In genomic region chr4:77534553-77534952, GRCm38 (mm10) we compare ENCODE assay signal across 30 mouse cellular contexts.
DNase-seq lines count a peak whose midpoint lies in the region; ATAC-seq and TF ChIP-seq lines count a peak whose summit lies in the region.
"Had no signal": no experiment of that assay in that cellular context is flagged by ENCODE, and none has a peak within 500 bp of the region (broad histone marks: within the 10 kb centered on the region; RNA-seq: fewer than 3 reads in every experiment).

No protein-coding gene starts in this region.

- DNase-seq in cerebellum, postnatal 14 days: peak; percentile 7 to 33
- no peak for DNase-seq in cerebellum, adult 2 months
- DNase-seq in hindbrain, postnatal 0 days (ENCODE audit: low spot score): peak; percentile 28
- DNase-seq in right cerebral cortex, adult 18-20 months: peak; percentile 13
- DNase-seq in right cerebral cortex, postnatal 10 days (ENCODE audit: low spot score in 2 of 2): no peak
- DNase-seq in retina, postnatal 1 day: peak; percentile 17
- no peak for DNase-seq in yolk sac, embryonic 10.5 days (ENCODE audit: low spot score)
- DNase-seq: adrenal gland, postnatal 10 days; cerebellum, adult 18-20 months; cerebellum, postnatal 36 days; gastrocnemius, postnatal 10 days; heart, postnatal 10 days; kidney, adult 8-10 months; kidney, postnatal 4 days; layer of hippocampus, adult 9-11 months; left cerebral cortex, postnatal 4 days; liver, postnatal 0 days; lung, postnatal 4 days had no signal

- H3K4me1 ChIP-seq in cerebellum, adult 2 months (ENCODE audit: control insufficient read depth, insufficient read depth, low read length): no peaks in the 10 kb centered on the region
- H3K4me1 ChIP-seq in hindbrain, postnatal 0 days (ENCODE audit: insufficient read depth, low read length): no peaks in the 10 kb centered on the region
- no peaks in the 10 kb centered on the region for H3K4me1 ChIP-seq in hindbrain, embryonic 12.5 days
- H3K4me1 ChIP-seq: heart, embryonic 13.5 days; hindbrain, embryonic 10.5 days; intestine, embryonic 15.5 days; liver, embryonic 12.5 days; megakaryocyte, embryonic 14.5 days; stomach, embryonic 15.5 days had no signal

- no peak overlapping the region for H3K4me3 ChIP-seq in cerebellum, adult 2 months (replicated peaks; ENCODE audit: insufficient read depth, low read depth, low read length)
- H3K4me3 ChIP-seq in hindbrain, postnatal 0 days (ENCODE audit: low read length): no peak overlapping the region
- H3K4me3 ChIP-seq in hindbrain, embryonic 12.5 days: no peak overlapping the region
- H3K4me3 ChIP-seq: heart, embryonic 13.5 days; hindbrain, embryonic 10.5 days; intestine, embryonic 15.5 days; liver, embryonic 12.5 days; megakaryocyte, embryonic 14.5 days; midbrain, embryonic 13.5 days; stomach, embryonic 15.5 days had no signal

- H3K27ac ChIP-seq in cerebellum, adult 2 months (ENCODE audit: insufficient read depth, low read length): no peak overlapping the region
- no peak overlapping the region for H3K27ac ChIP-seq in hindbrain, postnatal 0 days
- H3K27ac ChIP-seq in hindbrain, embryonic 12.5 days: no peak overlapping the region
- H3K27ac ChIP-seq: heart, embryonic 13.5 days; hindbrain, embryonic 10.5 days; intestine, embryonic 15.5 days; kidney, postnatal 0 days; liver, embryonic 12.5 days; midbrain, embryonic 13.5 days; stomach, embryonic 15.5 days had no signal

- TF ChIP-seq CTCF in cerebellum, adult 2 months (IDR thresholded peaks at IDR 0.05; ENCODE audit: borderline replicate concordance, insufficient read depth, low read depth, low read length): no peak
- no peak for TF ChIP-seq CTCF in hindbrain, postnatal 0 days (IDR thresholded peaks at IDR 0.05; ENCODE audit: low read depth)

- no peak overlapping the region for H3K9ac ChIP-seq in hindbrain, postnatal 0 days (replicated peaks; ENCODE audit: low read length)
- no peak overlapping the region for H3K9ac ChIP-seq in hindbrain, embryonic 12.5 days
- H3K9ac ChIP-seq: heart, embryonic 13.5 days; intestine, embryonic 15.5 days; liver, embryonic 12.5 days; liver, postnatal 0 days; midbrain, embryonic 13.5 days; stomach, embryonic 15.5 days had no signal

- 37% methylated on average over 4 of the region's 4 CpGs for WGBS in cerebellum, adult 2 months
- 44% methylated on average over 4 of the region's 4 CpGs for WGBS in hindbrain, postnatal 0 days
- WGBS in hindbrain, embryonic 12.5 days: 62% methylated on average over 4 of the region's 4 CpGs

- TF ChIP-seq POLR2A in cerebellum, adult 2 months (IDR thresholded peaks at IDR 0.05; ENCODE audit: borderline replicate concordance, insufficient read depth, low read length): no peak

- no peaks in the 10 kb centered on the region for H3K27me3 ChIP-seq in cerebellum, adult 2 months (ENCODE audit: control insufficient read depth, insufficient read depth, low read length)
- H3K27me3 ChIP-seq in hindbrain, postnatal 0 days (ENCODE audit: insufficient read depth, low read length): no peaks in the 10 kb centered on the region
- no peaks in the 10 kb centered on the region for H3K27me3 ChIP-seq in hindbrain, embryonic 12.5 days
- H3K27me3 ChIP-seq: heart, embryonic 13.5 days; intestine, embryonic 15.5 days; liver, embryonic 12.5 days; megakaryocyte, embryonic 14.5 days; midbrain, embryonic 13.5 days; stomach, embryonic 15.5 days had no signal

- H3K4me2 ChIP-seq in hindbrain, postnatal 0 days (ENCODE audit: low read depth, low read length): no peak overlapping the region
- H3K4me2 ChIP-seq in hindbrain, embryonic 12.5 days (replicated peaks): no peak overlapping the region
- H3K4me2 ChIP-seq: heart, embryonic 13.5 days; intestine, embryonic 15.5 days; liver, embryonic 12.5 days; midbrain, embryonic 13.5 days; stomach, embryonic 15.5 days had no signal

- no peaks in the 10 kb centered on the region for H3K36me3 ChIP-seq in hindbrain, postnatal 0 days (ENCODE audit: insufficient read depth, low read length)
- no peaks in the 10 kb centered on the region for H3K36me3 ChIP-seq in hindbrain, embryonic 12.5 days
- H3K36me3 ChIP-seq: G1E; heart, embryonic 13.5 days; hindbrain, embryonic 10.5 days; intestine, embryonic 15.5 days; liver, embryonic 12.5 days; midbrain, embryonic 13.5 days; stomach, embryonic 15.5 days had no signal

- no peaks in the 10 kb centered on the region for H3K9me3 ChIP-seq in hindbrain, postnatal 0 days (ENCODE audit: low read length)
- H3K9me3 ChIP-seq in hindbrain, embryonic 12.5 days (replicated peaks): no peaks in the 10 kb centered on the region
- H3K9me3 ChIP-seq: G1E; heart, embryonic 13.5 days; hindbrain, embryonic 10.5 days; intestine, embryonic 15.5 days; liver, embryonic 12.5 days; megakaryocyte, embryonic 14.5 days; midbrain, embryonic 13.5 days; stomach, embryonic 15.5 days had no signal

- ATAC-seq in hindbrain, postnatal 0 days: no peak
- ATAC-seq in hindbrain, embryonic 12.5 days (ENCODE audit: low FRiP score): no peak
- ATAC-seq: hindbrain, embryonic 16.5 days; intestine, embryonic 15.5 days; liver, embryonic 12.5 days; liver, postnatal 0 days; lung, postnatal 0 days; midbrain, embryonic 13.5 days had no signal

Comparison
In these comparisons a context has a peak if more than half of its experiments do, and no peak if none do; other contexts are left out.
1. DNase-seq: peak in cerebellum, postnatal 14 days (2 of 2), hindbrain, postnatal 0 days (single experiment), right cerebral cortex, adult 18-20 months (single experiment) and retina, postnatal 1 day (single experiment); none in cerebellum, adult 2 months (0 of 2), right cerebral cortex, postnatal 10 days (0 of 2) and yolk sac, embryonic 10.5 days (single experiment).